Mouse (Mus musculus) MEL (cell line): ENCODE measurements around the gene Cmss1. TPM values are rescaled to one million over a fixed set of nuclear protein-coding genes. Genes with fewer than 3 reads are reported as not detected.

Source experiments
- DNase-seq: peaks from one replicate; pipeline ENCODE4 v3.0.0; 2011; ENCODE audit warnings: low read depth, low spot score
- H3K27ac ChIP-seq: 2 replicates; pipeline ENCODE4 v1.5.1; 2012; ENCODE audit warnings: low read depth, mild to moderate bottlenecking, control low read depth, low read length, moderate library complexity; ENCODE audit not compliant: control insufficient read depth
- H3K27me3 ChIP-seq, 2 experiments: fragments of 150-350 bp in 1 of 2; sonication (generic) in 1 of 2; 2 replicates each; pipeline ENCODE4 v1.6.1; 2012; ENCODE audit warnings: low read length in 2 of 2, mild to moderate bottlenecking in 2 of 2, improper control_type of control experiment in 1 of 2, moderate library complexity in 1 of 2; ENCODE audit not compliant: insufficient read depth in 2 of 2, control insufficient read depth in 1 of 2
- H3K36me3 ChIP-seq, 2 experiments: 2 replicates each; pipeline ENCODE4 v1.6.1; 2012 to 2014; ENCODE audit warnings: low read length in 2 of 2, improper control_type of control experiment in 1 of 2, inconsistent platforms in 1 of 2, mild to moderate bottlenecking in 1 of 2; ENCODE audit not compliant: insufficient read depth in 2 of 2, control insufficient read depth in 1 of 2
- H3K4me1 ChIP-seq, 2 experiments: fragments of 150-350 bp in 1 of 2; sonication (generic) in 1 of 2; 2 replicates each; pipeline ENCODE4 v1.6.1; 2012; ENCODE audit warnings: low read length in 2 of 2, improper control_type of control experiment in 1 of 2, mild to moderate bottlenecking in 1 of 2; ENCODE audit not compliant: insufficient read depth in 2 of 2, control insufficient read depth in 1 of 2
- H3K4me3 ChIP-seq, 2 experiments: fragments of 150-350 bp in 1 of 2; sonication (generic) in 1 of 2; 2 replicates each; pipeline ENCODE4 v1.5.1; 2012; ENCODE audit warnings: low read depth in 2 of 2, low read length in 2 of 2, mild to moderate bottlenecking in 2 of 2, moderate library complexity in 2 of 2, control low read depth in 1 of 2, improper control_type of control experiment in 1 of 2; ENCODE audit not compliant: control insufficient read depth in 1 of 2, insufficient read depth in 1 of 2
- H3K79me2 ChIP-seq: 2 replicates; pipeline ENCODE4 v1.6.1; 2012; ENCODE audit warnings: mild to moderate bottlenecking, low read length, moderate library complexity; ENCODE audit not compliant: control insufficient read depth, poor library complexity, insufficient read depth
- H3K9ac ChIP-seq: 2 replicates; pipeline ENCODE4 v1.6.1; 2012; ENCODE audit warnings: low read depth, mild to moderate bottlenecking, control low read depth, low read length, moderate library complexity; ENCODE audit not compliant: control insufficient read depth, poor library complexity, severe bottlenecking
- H3K9me3 ChIP-seq: fragments of 150-350 bp; sonication (generic); replicated peaks from 2 replicates; pipeline ENCODE4 v1.6.1; 2012; ENCODE audit warnings: mild to moderate bottlenecking, low read length, improper control_type of control experiment, moderate library complexity; ENCODE audit not compliant: insufficient read depth
- BHLHE40 ChIP-seq: IDR thresholded peaks from 2 replicates; pipeline ENCODE4 v1.6.1; 2012; ENCODE audit warnings: low read depth, mild to moderate bottlenecking, inconsistent platforms, low read length, improper control_type of control experiment, borderline replicate concordance
- CHD1 ChIP-seq: IDR thresholded peaks from 2 replicates; pipeline ENCODE4 v1.6.1; 2012; ENCODE audit warnings: low read depth, mild to moderate bottlenecking, inconsistent platforms, low read length, improper control_type of control experiment
- CTCF ChIP-seq, 3 experiments: IDR thresholded peaks in 2 of 3; conservative IDR thresholded peaks in 1 of 3; 2 replicates each; pipeline ENCODE4 v1.5.1; 2011 to 2012; ENCODE audit warnings: low read length in 3 of 3, low read depth in 2 of 3, mild to moderate bottlenecking in 2 of 3, improper control_type of control experiment in 1 of 3, inconsistent platforms in 1 of 3, mixed read lengths in 1 of 3, moderate library complexity in 1 of 3; ENCODE audit not compliant: control insufficient read depth in 1 of 3, insufficient read depth in 1 of 3, poor library complexity in 1 of 3, severe bottlenecking in 1 of 3
- E2F4 ChIP-seq: IDR thresholded peaks from 2 replicates; pipeline ENCODE4 v1.6.1; 2011; ENCODE audit warnings: low read depth, low read length, improper control_type of control experiment, borderline replicate concordance
- ELF1 ChIP-seq: IDR thresholded peaks from 2 replicates; pipeline ENCODE4 v1.6.1; 2014; ENCODE audit warnings: low read depth, mild to moderate bottlenecking, inconsistent platforms, low read length, improper control_type of control experiment, moderate library complexity
- EP300 ChIP-seq, 2 experiments: IDR thresholded peaks; 2 replicates each; pipeline ENCODE4 v1.6.1; 2011; ENCODE audit warnings: improper control_type of control experiment in 2 of 2, low read length in 2 of 2, low read depth in 1 of 2, mild to moderate bottlenecking in 1 of 2
- ETS1 ChIP-seq: IDR thresholded peaks from 2 replicates; pipeline ENCODE4 v1.6.1; 2012; ENCODE audit warnings: low read depth, mild to moderate bottlenecking, inconsistent platforms, low read length, improper control_type of control experiment, moderate library complexity
- GABPA ChIP-seq: IDR thresholded peaks from 2 replicates; pipeline ENCODE4 v1.6.1; 2012; ENCODE audit warnings: low read depth, mild to moderate bottlenecking, inconsistent platforms, low read length, improper control_type of control experiment, moderate library complexity
- GATA1 ChIP-seq: IDR thresholded peaks from 2 replicates; pipeline ENCODE4 v1.6.1; 2011; ENCODE audit warnings: low read depth, low read length, improper control_type of control experiment
- HCFC1 ChIP-seq: IDR thresholded peaks from 2 replicates; pipeline ENCODE4 v1.6.1; 2012; ENCODE audit warnings: low read depth, mild to moderate bottlenecking, inconsistent platforms, low read length, improper control_type of control experiment, moderate library complexity
- JUND ChIP-seq: IDR thresholded peaks from 2 replicates; pipeline ENCODE4 v1.6.1; 2011; ENCODE audit warnings: low read depth, mild to moderate bottlenecking, improper control_type of control experiment, low read length
- KAT2A ChIP-seq: conservative IDR thresholded peaks from 2 replicates; pipeline ENCODE4 v1.6.1; 2012; ENCODE audit warnings: low read depth, low read length, improper control_type of control experiment, inconsistent platforms
- MAZ ChIP-seq: IDR thresholded peaks from 2 replicates; pipeline ENCODE4 v1.6.1; 2012; ENCODE audit warnings: low read depth, mild to moderate bottlenecking, inconsistent platforms, low read length, improper control_type of control experiment
- MEF2A ChIP-seq: IDR thresholded peaks from 2 replicates; pipeline ENCODE4 v1.6.1; 2014; ENCODE audit warnings: low read depth, mild to moderate bottlenecking, inconsistent platforms, low read length, improper control_type of control experiment; ENCODE audit not compliant: poor library complexity, insufficient replicate concordance, severe bottlenecking; ENCODE audit errors: extremely low read depth
- NELFE ChIP-seq: IDR thresholded peaks from 2 replicates; pipeline ENCODE4 v1.6.1; 2011; ENCODE audit warnings: low read depth, low read length, improper control_type of control experiment
- NRF1 ChIP-seq: IDR thresholded peaks from 2 replicates; pipeline ENCODE4 v1.6.1; 2014; ENCODE audit warnings: low read depth, mild to moderate bottlenecking, inconsistent platforms, low read length, improper control_type of control experiment, moderate library complexity; ENCODE audit not compliant: poor library complexity, insufficient read depth, severe bottlenecking
- POLR2A ChIP-seq, 2 experiments: IDR thresholded peaks; 2 replicates each; pipeline ENCODE4 v1.6.1; 2011 to 2012; ENCODE audit warnings: low read length in 2 of 2, mild to moderate bottlenecking in 2 of 2, control low read depth in 1 of 2, improper control_type of control experiment in 1 of 2, low read depth in 1 of 2, moderate library complexity in 1 of 2; ENCODE audit not compliant: control insufficient read depth in 1 of 2, insufficient read depth in 1 of 2, poor library complexity in 1 of 2
- POLR2AphosphoS2 ChIP-seq: IDR thresholded peaks from 2 replicates; pipeline ENCODE4 v1.6.1; 2011; ENCODE audit warnings: low read length, improper control_type of control experiment
- RAD21 ChIP-seq: IDR thresholded peaks from 2 replicates; pipeline ENCODE4 v1.6.1; 2011; ENCODE audit warnings: mild to moderate bottlenecking, low read depth, low read length, improper control_type of control experiment
- RCOR1 ChIP-seq: IDR thresholded peaks from 2 replicates; pipeline ENCODE4 v1.6.1; 2012; ENCODE audit warnings: low read depth, mild to moderate bottlenecking, inconsistent platforms, low read length, improper control_type of control experiment
- SIN3A ChIP-seq: IDR thresholded peaks from 2 replicates; pipeline ENCODE4 v1.6.1; 2012; ENCODE audit warnings: low read length, improper control_type of control experiment, inconsistent platforms
- SMC3 ChIP-seq: IDR thresholded peaks from 2 replicates; pipeline ENCODE4 v1.6.1; 2011; ENCODE audit warnings: low read depth, low read length, improper control_type of control experiment
- TCF12 ChIP-seq: IDR thresholded peaks from 2 replicates; pipeline ENCODE4 v1.6.1; 2014; ENCODE audit warnings: low read depth, mild to moderate bottlenecking, inconsistent platforms, low read length, improper control_type of control experiment, moderate library complexity
- UBTF ChIP-seq: IDR thresholded peaks from 2 replicates; pipeline ENCODE4 v1.6.1; 2012; ENCODE audit warnings: low read depth, mild to moderate bottlenecking, inconsistent platforms, low read length, improper control_type of control experiment, moderate library complexity, borderline replicate concordance; ENCODE audit not compliant: insufficient read depth
- USF1 ChIP-seq: IDR thresholded peaks from 2 replicates; pipeline ENCODE4 v1.6.1; 2014; ENCODE audit warnings: low read depth, mild to moderate bottlenecking, inconsistent platforms, low read length, improper control_type of control experiment, moderate library complexity
- ZC3H11A ChIP-seq: IDR thresholded peaks from 2 replicates; pipeline ENCODE4 v1.6.1; 2012; ENCODE audit warnings: low read depth, mild to moderate bottlenecking, inconsistent platforms, low read length, improper control_type of control experiment
- ZKSCAN1 ChIP-seq: IDR thresholded peaks from 2 replicates; pipeline ENCODE4 v1.6.1; 2012; ENCODE audit warnings: low read depth, mild to moderate bottlenecking, inconsistent platforms, low read length, improper control_type of control experiment, moderate library complexity
- ZMIZ1 ChIP-seq: IDR thresholded peaks from 2 replicates; pipeline ENCODE4 v1.6.1; 2012; ENCODE audit warnings: low read depth, mild to moderate bottlenecking, inconsistent platforms, low read length, improper control_type of control experiment, moderate library complexity
- ZNF384 ChIP-seq: IDR thresholded peaks from 2 replicates; pipeline ENCODE4 v1.6.1; 2012; ENCODE audit warnings: low read depth, mild to moderate bottlenecking, inconsistent platforms, low read length, improper control_type of control experiment
- polyA plus RNA-seq, 2 experiments: library from polyadenylated mRNA; stranded (reverse) in 1 of 2; unstranded in 1 of 2; fragments of >175 nt in 1 of 2; fragments of >200 nt in 1 of 2; gene quantifications; 2 replicates each; pipeline versions ENCODE4 v1.2.1 to v1.2.4; 2012; ENCODE audit warnings: low replicate concordance in 2 of 2, low read depth in 1 of 2; ENCODE audit not compliant: insufficient read length in 2 of 2, insufficient read depth in 1 of 2, missing spikeins in 1 of 2
- total RNA-seq: library from RNA; depleted of rRNA; stranded (reverse); fragments of 300-350 nt; gene quantifications from 2 replicates; pipeline ENCODE4 v1.2.3, GENCODE M21; 2012

The Cmss1 gene
- total and polyA plus RNA-seq, 3 experiments: 80.9 to 94.7 TPM; not detected in 1

DNA sequence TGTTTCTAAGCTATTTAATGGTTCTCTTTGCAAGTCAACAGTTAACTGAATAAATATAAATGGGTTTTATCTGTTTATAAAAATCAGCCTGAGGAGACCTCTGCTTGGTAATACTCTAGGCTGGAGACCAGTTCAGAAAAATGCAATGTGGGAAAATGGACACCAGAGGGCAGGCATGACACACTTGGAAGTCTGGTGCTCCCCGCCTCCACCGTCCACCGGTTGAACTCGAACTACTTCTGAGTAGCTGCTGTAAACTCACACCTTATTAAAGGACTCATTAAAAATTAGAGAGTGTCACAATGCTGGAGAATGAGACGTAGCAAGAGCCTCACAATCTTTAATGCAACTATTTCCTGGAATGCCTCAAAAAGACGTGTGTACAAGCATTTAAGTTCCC is 27.5 kb upstream of the Cmss1 start:
- peak; percentile 83 for TF ChIP-seq RAD21
- TF ChIP-seq ZMIZ1: no peak
- 0 out of 2 replicates have a peak, but pooled peaks have one; percentile 11 for TF ChIP-seq USF1
- 0 out of 2 replicates have a peak, but pooled peaks have one; percentile 26 for TF ChIP-seq SIN3A
- TF ChIP-seq SMC3: peak; percentile 80
- TF ChIP-seq ELF1: no peak
- TF ChIP-seq BHLHE40: 0 out of 2 replicates have a peak, but pooled peaks have one; percentile 37
- peak; percentile 68 to 77 (median 75) for TF ChIP-seq CTCF (IDR thresholded peaks at IDR 0.05 in 2 of 3, conservative IDR thresholded peaks at IDR 0.05 in 1 of 3; ENCODE audit: control insufficient read depth in 1 of 3, insufficient read depth in 1 of 3, low read depth in 2 of 3, low read length in 3 of 3, poor library complexity in 1 of 3, severe bottlenecking in 1 of 3)
- TF ChIP-seq MAZ: 0 out of 2 replicates have a peak, but pooled peaks have one; percentile 40
- peak; percentile 73 for TF ChIP-seq ZC3H11A
- TF ChIP-seq E2F4: no peak
- TF ChIP-seq, all 39 proteins: peak for 8
- Histone ChIP-seq H3K27ac (no peak overlapping the region), H3K4me3 (no peak overlapping the region), H3K27me3 (peaks cover 2 to 10% of the 10 kb centered on the region in 2 experiments), H3K4me1 (no peaks in the 10 kb centered on the region), H3K79me2 (no peaks in the 10 kb centered on the region), H3K9ac (no peak overlapping the region), H3K9me3 (no peaks in the 10 kb centered on the region), H3K36me3 (peaks cover 0 to 2% of the 10 kb centered on the region in 2 experiments; a peak in 1 of 4 replicates)
- DNase-seq: peak; percentile 82

DNA sequence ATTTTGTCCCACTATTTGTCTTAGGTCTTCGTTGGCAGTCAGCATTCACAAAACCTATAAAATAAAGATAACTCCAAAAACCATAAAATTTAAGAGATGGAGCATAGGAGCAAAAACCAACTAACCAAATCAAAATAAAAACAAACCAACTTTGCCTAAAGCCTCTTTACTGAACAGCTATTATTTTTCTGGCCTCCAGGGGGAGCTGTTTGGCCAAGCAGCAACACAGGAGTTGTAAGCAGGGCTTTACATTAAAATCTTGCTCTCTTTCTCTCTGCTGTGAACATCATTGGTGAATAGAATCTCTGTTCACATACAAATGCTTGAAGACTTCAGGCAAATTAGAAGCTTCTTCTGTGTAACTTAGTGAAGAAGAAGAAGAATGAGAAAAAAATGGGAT is 5.1 kb upstream of the Cmss1 start:
- H3K27me3 ChIP-seq: peaks cover 2 to 4% of the 10 kb centered on the region in 2 experiments; a peak in 3 of 4 replicates
- H3K79me2 ChIP-seq: no peaks in the 10 kb centered on the region
- H3K9ac ChIP-seq: no peak overlapping the region
- H3K9me3 ChIP-seq: no peaks in the 10 kb centered on the region
- H3K4me3 ChIP-seq: no peak overlapping the region
- peaks cover 3 to 4% of the 10 kb centered on the region in 2 experiments for H3K4me1 ChIP-seq
- peak; percentile 77 for DNase-seq
- no peak overlapping the region for H3K27ac ChIP-seq
- H3K36me3 ChIP-seq: peaks cover 0 to 4% of the 10 kb centered on the region in 2 experiments; a peak in 2 of 4 replicates
- TF ChIP-seq CHD1 (no peak), JUND (no peak), HCFC1 (no peak), POLR2AphosphoS2 (no peak), EP300 (IDR thresholded peaks at IDR 0.05; ENCODE audit: low read depth in 1 of 2, low read length in 2 of 2) (no peak), ZC3H11A (no peak; the same call in 1 of the 2 replicates), GABPA (no peak), ZNF384 (no peak), UBTF (no peak), ZMIZ1 (no peak), ELF1 (no peak), KAT2A (no peak), RCOR1 (no peak), NRF1 (no peak), TCF12 (no peak), RAD21 (peak; percentile 53), CTCF (IDR thresholded peaks at IDR 0.05 in 2 of 3, conservative IDR thresholded peaks at IDR 0.05 in 1 of 3; ENCODE audit: control insufficient read depth in 1 of 3, insufficient read depth in 1 of 3, low read depth in 2 of 3, low read length in 3 of 3, poor library complexity in 1 of 3, severe bottlenecking in 1 of 3) (peak; percentile 75 to 78 (median 77)), GATA1 (no peak), POLR2A (IDR thresholded peaks at IDR 0.05; ENCODE audit: control insufficient read depth in 1 of 2, insufficient read depth in 1 of 2, low read depth in 1 of 2, low read length in 2 of 2, poor library complexity in 1 of 2) (no peak), ZKSCAN1 (no peak), E2F4 (no peak), NELFE (no peak), SIN3A (no peak), MEF2A (no peak), ETS1 (no peak), SMC3 (peak; percentile 43; the same call in 1 of the 2 replicates)
